Mouse (Mus musculus) forebrain, embryonic 13.5 days (tissue): ENCODE measurements at regions not wholly inside any gene's neighbourhood (a gene's known extent, or its start where the extent isn't known, plus 50 kb on each side); places are given as distances from the start of the nearest gene placed in this dataset.
A peak's percentile ranks its signal among the peaks of the same experiment; 100 is the strongest.

Experiments
- ATAC-seq: fragments of 200-750 bp; cut with Nextera tagmentation; 2 replicates; pipeline ENCODE4 v1.8.0; 2017
- H3K27ac ChIP-seq: fragments of 300-500 bp; sonication (generic); 2 replicates; pipeline ENCODE4 v1.5.1; 2015; ENCODE audit warnings: inconsistent platforms, mild to moderate bottlenecking, moderate library complexity
- H3K27me3 ChIP-seq: fragments of 300-500 bp; sonication (generic); 2 replicates; pipeline ENCODE4 v1.6.1; 2015; ENCODE audit warnings: mild to moderate bottlenecking, inconsistent platforms
- H3K36me3 ChIP-seq: fragments of 300-500 bp; sonication (generic); 2 replicates; pipeline ENCODE4 v1.6.1; 2015; ENCODE audit warnings: mild to moderate bottlenecking, inconsistent platforms; ENCODE audit not compliant: poor library complexity, severe bottlenecking
- H3K4me1 ChIP-seq: fragments of 300-500 bp; sonication (generic); 2 replicates; pipeline ENCODE4 v1.6.1; 2015; ENCODE audit warnings: inconsistent platforms
- H3K4me2 ChIP-seq: fragments of 300-500 bp; sonication (generic); 2 replicates; pipeline ENCODE4 v1.6.1; 2015; ENCODE audit warnings: inconsistent platforms, mild to moderate bottlenecking, moderate library complexity
- H3K4me3 ChIP-seq: fragments of 300-500 bp; sonication (generic); 2 replicates; pipeline ENCODE4 v1.5.1; 2015; ENCODE audit warnings: mild to moderate bottlenecking, inconsistent platforms
- H3K9ac ChIP-seq: fragments of 300-500 bp; sonication (generic); 2 replicates; pipeline ENCODE4 v1.6.1; 2015; ENCODE audit warnings: mild to moderate bottlenecking, inconsistent platforms
- H3K9me3 ChIP-seq: fragments of 300-500 bp; sonication (generic); replicated peaks from 2 replicates; pipeline ENCODE4 v1.6.1; 2016; ENCODE audit warnings: inconsistent platforms
- WGBS: fragments of 180-500 bp; shearing (Covaris S2); methylation state at CpG from one replicate; pipeline ENCODE4 v1.1.7; 2015; 5-methylcytosine and 5-hydroxymethylcytosine counted together

DNA sequence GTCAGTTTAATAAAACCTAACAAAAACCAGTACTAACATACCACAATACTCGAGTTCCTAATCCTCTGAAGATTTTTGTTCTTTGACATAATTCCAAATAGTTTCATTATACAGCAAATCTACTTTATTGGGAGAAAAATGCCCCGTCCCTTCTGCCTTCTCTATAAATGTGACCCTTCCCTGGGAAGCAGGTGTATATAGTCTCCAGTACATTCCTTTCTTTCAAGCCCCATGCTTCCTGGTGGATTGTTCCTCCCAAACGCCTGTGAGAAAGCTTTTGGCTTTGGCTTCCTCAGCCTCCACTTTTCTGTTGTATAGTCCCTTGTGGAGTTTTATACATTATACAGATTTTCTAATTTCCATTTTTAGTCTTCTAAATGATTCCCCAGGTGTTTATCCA is 1001.8 kb upstream of the Tenm3 start:
- no peaks in the 10 kb centered on the region for H3K9me3 ChIP-seq
- WGBS, result 85% methylated on average over 3 of the region's 3 CpGs
- H3K27ac ChIP-seq, result no peak overlapping the region
- H3K27me3 ChIP-seq, result no peaks in the 10 kb centered on the region
- no peak for ATAC-seq
- no peaks in the 10 kb centered on the region for H3K4me1 ChIP-seq
- H3K4me2 ChIP-seq, result no peak overlapping the region
- H3K9ac ChIP-seq, result no peak overlapping the region
- no peak overlapping the region for H3K4me3 ChIP-seq
- no peaks in the 10 kb centered on the region for H3K36me3 ChIP-seq

DNA sequence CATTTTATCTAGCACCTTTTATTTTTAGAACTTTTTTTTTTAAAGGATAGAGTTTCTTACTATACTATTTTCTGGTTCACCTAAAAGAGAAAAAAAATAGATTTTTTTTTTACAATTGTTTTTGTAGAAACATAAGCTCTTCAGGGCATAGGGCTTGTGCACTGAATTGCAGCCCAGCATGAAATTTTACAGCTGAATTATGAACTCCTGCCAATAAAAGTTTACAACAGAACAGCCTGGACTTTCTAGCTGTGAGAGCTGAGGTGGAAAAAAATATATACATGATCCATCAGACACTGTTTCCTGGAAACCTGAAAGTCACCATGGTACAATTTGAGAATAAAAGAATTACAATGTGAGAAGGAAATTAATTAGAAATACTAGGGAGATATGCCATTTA is 988.2 kb upstream of the Tenm3 start:
- Histone ChIP-seq H3K36me3 (no peaks in the 10 kb centered on the region), H3K4me1 (no peaks in the 10 kb centered on the region), H3K4me3 (no peak overlapping the region), H3K4me2 (no peak overlapping the region), H3K9me3 (no peaks in the 10 kb centered on the region), H3K27ac (no peak overlapping the region), H3K27me3 (no peaks in the 10 kb centered on the region), H3K9ac (no peak overlapping the region)
- ATAC-seq, result no peak

DNA sequence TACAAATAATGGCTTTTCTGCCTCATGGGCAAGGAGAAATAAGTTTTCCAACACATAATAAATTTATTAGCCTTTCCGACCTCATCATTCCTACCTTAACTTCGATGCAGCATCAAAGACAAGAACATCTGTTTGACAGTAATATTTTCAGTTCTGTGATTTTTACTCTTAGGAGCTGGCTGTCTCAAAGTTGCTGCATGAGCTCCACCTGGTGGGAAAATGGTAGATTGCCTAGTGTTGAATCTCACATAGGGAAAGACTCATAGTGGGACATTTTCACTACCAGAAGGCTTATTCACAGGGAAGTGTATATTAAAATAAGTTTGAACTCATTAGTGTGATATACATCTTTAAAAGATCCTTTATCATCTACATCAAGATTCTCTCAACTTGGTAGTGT is 985.6 kb upstream of the Tenm3 start:
- Histone ChIP-seq H3K9me3 (no peaks in the 10 kb centered on the region), H3K36me3 (no peaks in the 10 kb centered on the region), H3K27ac (no peak overlapping the region), H3K4me3 (no peak overlapping the region), H3K4me2 (no peak overlapping the region), H3K9ac (no peak overlapping the region), H3K4me1 (no peaks in the 10 kb centered on the region), H3K27me3 (no peaks in the 10 kb centered on the region)
- 37% methylated on average over 2 of the region's 2 CpGs for WGBS
- peak; percentile 78 for ATAC-seq

DNA sequence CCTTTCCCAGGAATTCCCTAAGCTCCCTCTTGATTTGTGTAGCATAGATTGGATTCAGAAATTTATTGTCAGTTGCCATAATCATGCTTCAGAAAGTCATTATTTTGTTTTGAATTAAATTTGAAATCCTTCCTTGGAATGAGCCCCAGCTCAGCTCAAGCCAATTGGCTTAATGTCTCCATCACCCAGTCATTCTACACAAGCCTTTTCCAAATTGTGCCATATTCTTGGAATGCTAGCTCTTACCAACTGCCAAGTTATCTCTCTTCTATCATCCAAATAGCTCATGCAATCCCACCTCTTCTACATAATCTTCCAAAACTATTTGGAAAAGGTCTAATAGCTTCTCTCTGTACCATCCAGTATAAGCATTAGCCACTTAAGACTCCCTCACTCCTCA is 982.5 kb upstream of the Tenm3 start:
- peaks cover 5% of the 10 kb centered on the region for H3K4me1 ChIP-seq
- H3K4me2 ChIP-seq, result no peak overlapping the region
- no peak overlapping the region for H3K4me3 ChIP-seq
- no peak overlapping the region for H3K9ac ChIP-seq
- no peaks in the 10 kb centered on the region for H3K36me3 ChIP-seq
- H3K27me3 ChIP-seq, result no peaks in the 10 kb centered on the region
- no peak; the same call in 1 of the 2 replicates for ATAC-seq
- H3K9me3 ChIP-seq, result no peaks in the 10 kb centered on the region
- H3K27ac ChIP-seq, result no peak overlapping the region

DNA sequence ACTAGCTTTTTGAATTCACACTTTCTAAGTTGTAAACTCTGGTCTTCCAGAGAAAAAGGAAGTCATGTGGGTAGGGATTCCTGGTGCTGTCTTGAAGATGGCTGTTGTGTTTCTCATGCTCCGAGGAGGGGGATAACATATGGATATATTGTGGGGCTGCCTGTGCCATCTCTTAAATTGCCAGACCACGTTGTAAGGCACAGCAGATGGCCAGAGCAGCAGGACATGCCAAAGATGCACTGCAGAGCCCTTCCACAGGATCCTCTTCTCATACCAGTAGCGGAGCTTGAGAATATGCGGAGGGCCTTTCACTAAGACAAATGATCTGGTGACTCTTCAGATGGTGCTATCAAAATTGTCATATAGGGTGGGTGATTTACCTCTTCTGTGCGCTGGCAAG is 981.2 kb upstream of the Tenm3 start:
- H3K9me3 ChIP-seq, result no peaks in the 10 kb centered on the region
- H3K36me3 ChIP-seq, result no peaks in the 10 kb centered on the region
- H3K27me3 ChIP-seq, result no peaks in the 10 kb centered on the region
- H3K27ac ChIP-seq, result no peak overlapping the region
- H3K4me1 ChIP-seq, result peaks cover 5% of the 10 kb centered on the region
- ATAC-seq, result no peak
- no peak overlapping the region for H3K4me2 ChIP-seq
- no peak overlapping the region for H3K9ac ChIP-seq
- 82% methylated on average over 5 of the region's 5 CpGs for WGBS
- no peak overlapping the region for H3K4me3 ChIP-seq

DNA sequence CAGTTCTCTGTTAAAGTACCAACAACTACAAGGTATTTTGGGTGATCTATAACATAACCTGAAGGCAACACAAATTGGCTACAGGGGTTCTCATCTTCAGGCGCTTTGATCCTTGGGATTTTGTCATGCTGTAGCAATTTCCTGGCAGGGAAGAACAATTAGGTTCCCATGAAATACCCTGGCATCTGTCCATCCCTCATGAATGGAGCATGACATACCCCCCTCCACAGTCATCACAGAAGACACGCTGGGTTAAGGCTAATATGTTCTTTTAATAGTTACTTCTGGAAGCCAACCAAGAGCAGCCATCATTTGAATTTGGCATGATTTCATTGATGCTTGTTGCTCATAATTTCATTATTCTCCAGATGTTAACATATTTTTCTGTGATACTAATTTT is 979.0 kb upstream of the Tenm3 start:
- peak; percentile 50; the same call in 1 of the 2 replicates for ATAC-seq
- H3K9me3 ChIP-seq, result no peaks in the 10 kb centered on the region
- H3K27ac ChIP-seq, result no peak overlapping the region
- no peaks in the 10 kb centered on the region for H3K36me3 ChIP-seq
- no peak overlapping the region for H3K9ac ChIP-seq
- no peak overlapping the region for H3K4me3 ChIP-seq
- no peaks in the 10 kb centered on the region for H3K27me3 ChIP-seq
- whole genome bisulfite sequencing, result 39% methylated on average over 2 of the region's 2 CpGs
- peaks cover 5% of the 10 kb centered on the region for H3K4me1 ChIP-seq
- H3K4me2 ChIP-seq, result no peak overlapping the region

DNA sequence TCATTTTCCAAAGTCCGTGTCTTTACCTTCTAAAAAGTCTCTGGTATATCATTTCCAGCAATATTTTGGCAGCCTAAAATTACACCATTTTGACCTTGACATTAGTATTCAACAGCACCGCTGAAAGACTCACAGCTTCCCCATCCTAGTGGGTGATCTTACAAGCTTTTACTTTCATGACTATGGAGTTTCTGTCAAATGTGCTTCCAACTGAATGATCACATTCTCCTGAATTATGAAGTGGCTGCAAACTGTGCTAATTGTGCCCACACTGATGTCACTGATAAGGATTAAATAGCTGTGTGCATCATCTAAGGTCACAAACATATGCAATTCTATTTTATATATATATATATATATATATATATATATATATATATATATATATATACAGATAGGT is 955.5 kb upstream of the Tenm3 start:
- no peak for ATAC-seq

DNA sequence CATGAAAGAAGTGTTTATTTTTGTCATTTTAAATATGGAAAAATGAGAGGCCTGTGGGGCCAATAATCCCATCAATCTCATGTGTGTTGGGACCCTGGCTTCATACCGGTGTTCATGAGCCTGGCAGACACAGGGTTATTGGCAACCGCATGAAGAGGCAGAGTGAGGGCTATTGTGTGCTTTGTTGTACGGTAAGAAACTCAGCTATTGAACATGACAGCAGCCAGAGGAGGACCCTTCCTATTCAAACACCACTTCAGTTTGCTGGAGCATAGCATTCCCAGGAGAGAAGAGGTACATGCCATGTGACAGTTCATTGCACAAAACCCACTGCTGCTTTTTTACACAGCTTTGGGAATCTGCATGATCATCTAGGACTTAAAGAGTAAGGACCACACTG is 953.0 kb upstream of the Tenm3 start:
- H3K4me2 ChIP-seq, result no peak overlapping the region
- no peak overlapping the region for H3K4me3 ChIP-seq
- no peaks in the 10 kb centered on the region for H3K36me3 ChIP-seq
- no peaks in the 10 kb centered on the region for H3K27me3 ChIP-seq
- peaks cover 13% of the 10 kb centered on the region for H3K4me1 ChIP-seq
- no peak overlapping the region for H3K27ac ChIP-seq
- H3K9ac ChIP-seq, result no peak overlapping the region
- no peak for ATAC-seq
- 23% methylated on average over 3 of the region's 3 CpGs for WGBS
- H3K9me3 ChIP-seq, result no peaks in the 10 kb centered on the region

More for the DNA sequence above, 955.5 kb upstream of the Tenm3 start:
- no peak overlapping the region for H3K9ac ChIP-seq
- peaks cover 13% of the 10 kb centered on the region for H3K4me1 ChIP-seq
- no peaks in the 10 kb centered on the region for H3K27me3 ChIP-seq
- H3K36me3 ChIP-seq, result no peaks in the 10 kb centered on the region
- H3K27ac ChIP-seq, result no peak overlapping the region
- H3K9me3 ChIP-seq, result no peaks in the 10 kb centered on the region
- no peak overlapping the region for H3K4me3 ChIP-seq
- 77% methylated on average over 2 of the region's 2 CpGs for WGBS
- H3K4me2 ChIP-seq, result no peak overlapping the region

DNA sequence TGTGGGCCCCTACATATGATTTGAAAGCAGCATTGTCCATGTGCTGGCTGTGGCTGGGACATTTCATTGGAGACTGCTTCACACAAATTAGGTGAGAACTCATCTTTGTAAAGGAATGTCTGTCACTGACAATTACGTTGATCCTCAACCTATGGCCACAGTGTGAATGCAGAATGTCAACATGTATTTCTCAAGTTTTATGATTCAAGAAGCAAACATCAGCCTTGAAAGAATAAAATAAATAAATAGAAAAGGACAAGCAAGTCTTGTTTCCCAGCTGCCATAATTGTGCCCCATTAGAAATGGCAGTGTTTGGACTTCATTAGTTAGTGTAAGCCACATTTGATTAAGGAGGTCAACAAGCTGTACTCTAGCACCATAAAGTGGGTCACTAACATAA is 950.7 kb upstream of the Tenm3 start:
- no peaks in the 10 kb centered on the region for H3K36me3 ChIP-seq
- no peak overlapping the region for H3K4me2 ChIP-seq
- H3K27ac ChIP-seq, result no peak overlapping the region
- no peaks in the 10 kb centered on the region for H3K9me3 ChIP-seq
- H3K27me3 ChIP-seq, result no peaks in the 10 kb centered on the region
- ATAC-seq, result no peak
- no peak overlapping the region for H3K9ac ChIP-seq
- WGBS, result 90% methylated on average over 1 of the region's 1 CpGs
- peaks cover 13% of the 10 kb centered on the region for H3K4me1 ChIP-seq
- H3K4me3 ChIP-seq, result no peak overlapping the region

DNA sequence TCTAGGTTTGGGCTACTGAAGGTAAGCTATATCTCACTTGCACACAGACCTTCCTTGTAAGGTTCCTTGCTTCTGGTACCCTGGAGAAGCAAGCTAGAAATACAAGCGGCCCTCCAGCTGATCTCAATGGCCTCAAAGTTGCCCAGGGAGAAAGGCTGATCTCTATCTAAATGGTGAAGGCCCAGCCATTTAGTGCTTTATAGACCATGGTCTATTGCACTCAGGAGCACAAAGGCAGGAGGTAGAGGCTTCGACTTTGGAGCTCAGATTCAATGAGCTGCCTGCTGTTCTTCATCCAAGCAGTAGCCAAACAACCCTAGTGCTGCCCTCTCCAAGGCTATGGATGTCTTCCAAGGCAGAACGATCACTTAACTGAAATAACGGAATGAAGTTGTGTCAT is 926.1 kb upstream of the Tenm3 start:
- no peak overlapping the region for H3K27ac ChIP-seq
- ATAC-seq, result no peak
- H3K4me3 ChIP-seq, result no peak overlapping the region
- H3K9ac ChIP-seq, result no peak overlapping the region
- no peak overlapping the region for H3K4me2 ChIP-seq
- H3K9me3 ChIP-seq, result no peaks in the 10 kb centered on the region
- no peaks in the 10 kb centered on the region for H3K27me3 ChIP-seq
- WGBS, result 32% methylated on average over 4 of the region's 4 CpGs
- H3K4me1 ChIP-seq, result peaks cover 5% of the 10 kb centered on the region
- H3K36me3 ChIP-seq, result no peaks in the 10 kb centered on the region

DNA sequence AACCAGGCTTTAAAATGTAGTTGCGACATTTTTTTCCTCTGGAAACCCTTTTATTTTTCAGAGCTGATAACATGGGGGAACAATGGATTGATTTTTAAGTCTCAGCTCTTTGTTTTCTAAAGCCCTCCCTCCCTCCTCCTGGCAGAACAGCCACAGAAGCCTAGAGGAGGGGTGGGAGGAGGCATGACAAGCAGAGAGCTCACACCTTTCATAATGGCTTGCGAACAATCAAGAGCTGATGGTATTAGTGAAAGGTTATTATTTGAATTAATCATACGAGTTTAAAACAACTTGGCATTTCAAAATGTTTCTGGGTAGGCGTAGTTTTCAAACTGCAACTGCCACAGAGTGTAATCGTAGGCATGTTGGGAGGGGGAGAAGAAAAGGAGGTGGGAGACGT is 894.3 kb upstream of the Tenm3 start:
- H3K4me3 ChIP-seq, result no peak overlapping the region
- WGBS, result 59% methylated on average over 6 of the region's 6 CpGs
- H3K27ac ChIP-seq, result no peak overlapping the region
- no peak overlapping the region for H3K9ac ChIP-seq
- H3K4me1 ChIP-seq, result no peaks in the 10 kb centered on the region
- H3K27me3 ChIP-seq, result no peaks in the 10 kb centered on the region
- H3K9me3 ChIP-seq, result no peaks in the 10 kb centered on the region
- H3K4me2 ChIP-seq, result no peak overlapping the region
- no peaks in the 10 kb centered on the region for H3K36me3 ChIP-seq
- no peak for ATAC-seq

DNA sequence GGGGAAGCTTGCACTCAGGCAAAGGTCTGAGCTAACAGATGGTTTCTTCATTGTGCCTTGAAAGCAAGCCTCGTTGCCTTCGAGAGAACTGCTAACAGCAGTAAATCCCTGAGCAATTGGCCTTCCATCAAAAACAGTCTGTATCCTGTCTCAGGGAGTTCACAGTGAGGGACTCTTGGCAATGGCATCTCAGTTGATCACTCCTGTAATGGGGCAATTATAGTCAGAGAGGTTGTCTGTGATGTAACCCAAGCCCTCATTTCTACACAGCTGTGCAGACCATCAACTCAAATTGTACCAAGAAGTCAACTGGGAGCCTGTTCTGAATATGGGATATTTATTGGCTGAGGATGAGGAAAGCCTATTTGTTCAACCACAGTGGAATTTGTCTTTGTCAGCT is 885.4 kb upstream of the Tenm3 start:
- H3K9ac ChIP-seq, result no peak overlapping the region
- H3K4me1 ChIP-seq, result no peaks in the 10 kb centered on the region
- H3K4me3 ChIP-seq, result no peak overlapping the region
- H3K27ac ChIP-seq, result no peak overlapping the region
- H3K9me3 ChIP-seq, result no peaks in the 10 kb centered on the region
- no peaks in the 10 kb centered on the region for H3K27me3 ChIP-seq
- 54% methylated on average over 2 of the region's 2 CpGs for WGBS
- no peak for ATAC-seq
- H3K4me2 ChIP-seq, result no peak overlapping the region
- no peaks in the 10 kb centered on the region for H3K36me3 ChIP-seq

DNA sequence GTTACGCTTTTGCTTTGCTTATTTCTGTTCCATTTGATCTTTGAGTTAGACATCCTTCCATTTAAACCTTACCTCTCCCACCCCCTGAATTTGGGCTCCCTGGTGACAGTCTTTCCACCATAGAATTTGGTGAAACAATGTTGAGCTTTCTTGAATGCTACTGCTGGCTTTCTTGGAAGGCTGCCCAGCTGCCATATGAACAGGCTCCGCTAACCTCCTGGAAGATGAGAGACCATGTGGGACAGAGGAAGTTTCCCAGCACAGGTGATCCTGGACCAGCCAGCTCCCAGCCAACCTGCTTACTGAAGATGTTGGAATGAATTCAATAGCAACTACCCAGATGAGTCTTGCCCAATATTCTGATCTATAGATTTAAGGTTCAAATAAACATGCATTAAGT is 868.6 kb upstream of the Tenm3 start:
- ATAC-seq, result no peak
- H3K9ac ChIP-seq, result no peak overlapping the region
- no peak overlapping the region for H3K4me2 ChIP-seq
- H3K4me1 ChIP-seq, result peaks cover 7% of the 10 kb centered on the region
- H3K36me3 ChIP-seq, result no peaks in the 10 kb centered on the region
- 65% methylated on average over 2 of the region's 2 CpGs for WGBS
- H3K4me3 ChIP-seq, result no peak overlapping the region
- no peak overlapping the region for H3K27ac ChIP-seq
- H3K9me3 ChIP-seq, result no peaks in the 10 kb centered on the region
- H3K27me3 ChIP-seq, result no peaks in the 10 kb centered on the region

DNA sequence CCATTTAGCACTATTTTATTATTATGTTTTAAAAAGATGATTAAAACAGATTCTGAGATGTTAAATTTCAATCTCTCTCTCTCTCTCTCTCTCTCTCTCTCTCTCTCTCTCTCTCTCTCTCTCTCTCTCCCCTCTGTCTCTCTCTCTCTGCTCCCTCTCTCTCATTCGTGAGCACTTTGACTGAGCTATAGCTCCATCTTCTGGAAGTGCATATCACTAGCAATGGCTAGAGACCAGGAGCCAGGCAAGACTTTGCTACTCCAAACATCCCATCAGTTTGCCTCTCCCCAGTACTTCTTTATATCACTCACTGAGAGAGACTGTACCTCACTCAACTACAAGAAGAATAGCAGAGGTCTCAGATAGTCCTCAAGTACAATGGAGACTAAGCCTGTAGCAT is 865.0 kb upstream of the Tenm3 start:
- H3K27ac ChIP-seq, result no peak overlapping the region
- no peak overlapping the region for H3K4me2 ChIP-seq
- peaks cover 7% of the 10 kb centered on the region for H3K4me1 ChIP-seq
- H3K9ac ChIP-seq, result no peak overlapping the region
- H3K4me3 ChIP-seq, result no peak overlapping the region
- 10% methylated on average over 1 of the region's 1 CpGs for WGBS
- no peak for ATAC-seq
- H3K36me3 ChIP-seq, result no peaks in the 10 kb centered on the region
- H3K9me3 ChIP-seq, result no peaks in the 10 kb centered on the region
- H3K27me3 ChIP-seq, result no peaks in the 10 kb centered on the region
